Mouse (Mus musculus) CH12.LX (cell line): Measurements from ENCODE around the gene Adgre1. TPM values are rescaled to one million over a fixed set of nuclear protein-coding genes. Genes with fewer than 3 reads are reported as not detected.
A peak's percentile ranks its signal among the peaks of the same experiment; 100 is the strongest.

Experiments
- DNase-seq: peaks from one replicate; pipeline ENCODE4 v3.0.0-alpha.2; 2013; ENCODE audit errors: extremely low read depth
- H3K27ac ChIP-seq: 2 replicates; pipeline ENCODE4 v1.5.1; 2012; ENCODE audit warnings: low read depth, mild to moderate bottlenecking, control low read depth, moderate library complexity; ENCODE audit not compliant: insufficient read depth
- H3K27me3 ChIP-seq: replicated peaks from 2 replicates; pipeline ENCODE3; 2012; ENCODE audit warnings: inconsistent platforms
- H3K36me3 ChIP-seq, 2 experiments: replicated peaks in 1 of 2; 2 replicates each; pipeline versions ENCODE3 to v1.6.1; 2012; ENCODE audit warnings: inconsistent platforms in 1 of 2, low read length in 1 of 2, mild to moderate bottlenecking in 1 of 2, mixed read lengths in 1 of 2, moderate library complexity in 1 of 2; ENCODE audit not compliant: control insufficient read depth in 1 of 2, insufficient read depth in 1 of 2
- H3K4me1 ChIP-seq, 2 experiments: 2 replicates each; pipeline ENCODE4 v1.6.1; 2012; ENCODE audit warnings: inconsistent platforms in 1 of 2, moderate library complexity in 1 of 2; ENCODE audit not compliant: insufficient read depth in 2 of 2, control insufficient read depth in 1 of 2
- H3K4me2 ChIP-seq: 2 replicates; pipeline ENCODE4 v1.6.1; 2012; ENCODE audit warnings: low read depth, mild to moderate bottlenecking, control low read depth; ENCODE audit not compliant: poor library complexity, insufficient read depth, severe bottlenecking
- H3K4me3 ChIP-seq, 3 experiments: fragments of 150-350 bp in 1 of 3; sonication (generic) in 1 of 3; replicated peaks in 1 of 3; 2 replicates each; pipeline versions ENCODE3 to v1.5.1; 2011 to 2012; ENCODE audit warnings: low read depth in 2 of 3, low read length in 2 of 3, mild to moderate bottlenecking in 2 of 3, moderate library complexity in 2 of 3, control low read depth in 1 of 3, improper control_type of control experiment in 1 of 3, inconsistent platforms in 1 of 3, mixed read lengths in 1 of 3; ENCODE audit not compliant: poor library complexity in 1 of 3
- H3K79me2 ChIP-seq: replicated peaks from 2 replicates; pipeline ENCODE4 v1.6.1; 2012; ENCODE audit warnings: mild to moderate bottlenecking, moderate library complexity; ENCODE audit not compliant: control insufficient read depth, poor library complexity, insufficient read depth, severe bottlenecking; ENCODE audit errors: extremely low read depth
- H3K9ac ChIP-seq: 2 replicates; pipeline ENCODE4 v1.6.1; 2012; ENCODE audit warnings: low read depth, mild to moderate bottlenecking, control low read depth, moderate library complexity; ENCODE audit not compliant: insufficient read depth
- H3K9me3 ChIP-seq: replicated peaks from 2 replicates; pipeline ENCODE3; 2012; ENCODE audit warnings: low read length, inconsistent platforms, mixed read lengths
- BHLHE40 ChIP-seq: IDR thresholded peaks from 2 replicates; pipeline ENCODE4 v1.6.1; 2011; ENCODE audit warnings: mild to moderate bottlenecking, low read depth, low read length, improper control_type of control experiment
- CHD1 ChIP-seq: IDR thresholded peaks from 2 replicates; pipeline ENCODE4 v1.6.1; 2012; ENCODE audit warnings: low read depth, low read length, improper control_type of control experiment, inconsistent platforms
- CHD2 ChIP-seq: IDR thresholded peaks from 2 replicates; pipeline ENCODE4 v1.6.1; 2011; ENCODE audit warnings: low read length, improper control_type of control experiment
- CTCF ChIP-seq, 2 experiments: IDR thresholded peaks in 1 of 2; conservative IDR thresholded peaks in 1 of 2; 2 replicates each; pipeline ENCODE4 v1.5.1; 2011 to 2012; ENCODE audit warnings: low read depth in 2 of 2, low read length in 2 of 2, improper control_type of control experiment in 1 of 2, inconsistent platforms in 1 of 2, mild to moderate bottlenecking in 1 of 2, moderate library complexity in 1 of 2
- E2F4 ChIP-seq: IDR thresholded peaks from 2 replicates; pipeline ENCODE4 v1.6.1; 2011; ENCODE audit warnings: low read depth, low read length, improper control_type of control experiment; ENCODE audit not compliant: insufficient replicate concordance
- ELF1 ChIP-seq: IDR thresholded peaks from 2 replicates; pipeline ENCODE4 v1.6.1; 2014; ENCODE audit warnings: low read depth, mild to moderate bottlenecking, inconsistent platforms, low read length, improper control_type of control experiment
- EP300 ChIP-seq: IDR thresholded peaks from 2 replicates; pipeline ENCODE4 v1.6.1; 2011; ENCODE audit warnings: low read length, improper control_type of control experiment
- ETS1 ChIP-seq: conservative IDR thresholded peaks from 2 replicates; pipeline ENCODE4 v1.6.1; 2012; ENCODE audit warnings: low read depth, mild to moderate bottlenecking, inconsistent platforms, low read length, improper control_type of control experiment, moderate library complexity
- GABPA ChIP-seq: IDR thresholded peaks from 2 replicates; pipeline ENCODE4 v1.6.1; 2012; ENCODE audit warnings: low read depth, low read length, improper control_type of control experiment, inconsistent platforms; ENCODE audit not compliant: insufficient replicate concordance
- HCFC1 ChIP-seq: IDR thresholded peaks from 2 replicates; pipeline ENCODE4 v1.6.1; 2012; ENCODE audit warnings: low read depth, mild to moderate bottlenecking, inconsistent platforms, low read length, improper control_type of control experiment
- JUN ChIP-seq: IDR thresholded peaks from 2 replicates; pipeline ENCODE4 v1.6.1; 2011; ENCODE audit warnings: low read depth, mild to moderate bottlenecking, low read length, improper control_type of control experiment, moderate library complexity; ENCODE audit not compliant: insufficient read depth
- JUND ChIP-seq: conservative IDR thresholded peaks from 2 replicates; pipeline ENCODE4 v1.6.1; 2011; ENCODE audit warnings: low read depth, low read length, improper control_type of control experiment
- MAFK ChIP-seq: IDR thresholded peaks from 2 replicates; pipeline ENCODE4 v1.6.1; 2011; ENCODE audit warnings: low read length, improper control_type of control experiment; ENCODE audit not compliant: insufficient replicate concordance
- MAX ChIP-seq: IDR thresholded peaks from 2 replicates; pipeline ENCODE4 v1.6.1; 2011; ENCODE audit warnings: low read length, improper control_type of control experiment
- MAZ ChIP-seq: IDR thresholded peaks from 2 replicates; pipeline ENCODE4 v1.6.1; 2012; ENCODE audit warnings: low read depth, mild to moderate bottlenecking, inconsistent platforms, low read length, improper control_type of control experiment, moderate library complexity
- MEF2A ChIP-seq: IDR thresholded peaks from 2 replicates; pipeline ENCODE4 v1.6.1; 2014; ENCODE audit warnings: low read depth, mild to moderate bottlenecking, inconsistent platforms, low read length, improper control_type of control experiment, borderline replicate concordance
- MYC ChIP-seq: IDR thresholded peaks from 2 replicates; pipeline ENCODE4 v1.6.1; 2011; ENCODE audit warnings: low read depth, mild to moderate bottlenecking, improper control_type of control experiment, low read length
- NELFE ChIP-seq: IDR thresholded peaks from 2 replicates; pipeline ENCODE4 v1.6.1; 2011; ENCODE audit warnings: low read depth, low read length, improper control_type of control experiment
- NRF1 ChIP-seq: IDR thresholded peaks from 2 replicates; pipeline ENCODE4 v1.6.1; 2014; ENCODE audit warnings: low read depth, mild to moderate bottlenecking, inconsistent platforms, low read length, improper control_type of control experiment, moderate library complexity
- PAX5 ChIP-seq: IDR thresholded peaks from 2 replicates; pipeline ENCODE4 v1.6.1; 2012; ENCODE audit warnings: low read length, inconsistent platforms, mixed read lengths
- POLR2A ChIP-seq: IDR thresholded peaks from 2 replicates; pipeline ENCODE4 v1.6.1; 2011; ENCODE audit warnings: low read depth, mild to moderate bottlenecking, improper control_type of control experiment, low read length
- POLR2AphosphoS2 ChIP-seq: IDR thresholded peaks from 2 replicates; pipeline ENCODE4 v1.6.1; 2011; ENCODE audit warnings: low read depth, low read length, improper control_type of control experiment
- RCOR1 ChIP-seq: conservative IDR thresholded peaks from 2 replicates; pipeline ENCODE4 v1.6.1; 2012; ENCODE audit warnings: low read depth, mild to moderate bottlenecking, inconsistent platforms, low read length, improper control_type of control experiment
- TBP ChIP-seq: conservative IDR thresholded peaks from 2 replicates; pipeline ENCODE4 v1.6.1; 2011; ENCODE audit warnings: low read depth, low read length, improper control_type of control experiment
- TCF12 ChIP-seq: IDR thresholded peaks from 2 replicates; pipeline ENCODE4 v1.6.1; 2014; ENCODE audit warnings: low read depth, mild to moderate bottlenecking, inconsistent platforms, low read length, improper control_type of control experiment
- UBTF ChIP-seq: IDR thresholded peaks from 2 replicates; pipeline ENCODE4 v1.6.1; 2012; ENCODE audit warnings: low read depth, mild to moderate bottlenecking, inconsistent platforms, low read length, improper control_type of control experiment, moderate library complexity
- USF1 ChIP-seq: IDR thresholded peaks from 2 replicates; pipeline ENCODE4 v1.6.1; 2014; ENCODE audit warnings: low read depth, mild to moderate bottlenecking, inconsistent platforms, low read length, improper control_type of control experiment
- ZKSCAN1 ChIP-seq: IDR thresholded peaks from 2 replicates; pipeline ENCODE4 v1.6.1; 2012; ENCODE audit warnings: low read depth, inconsistent platforms, low read length, improper control_type of control experiment, borderline replicate concordance
- ZMIZ1 ChIP-seq: IDR thresholded peaks from 2 replicates; pipeline ENCODE4 v1.6.1; 2012; ENCODE audit warnings: low read depth, mild to moderate bottlenecking, inconsistent platforms, low read length, improper control_type of control experiment
- ZNF384 ChIP-seq: IDR thresholded peaks from 2 replicates; pipeline ENCODE4 v1.6.1; 2012; ENCODE audit warnings: low read depth, low read length, improper control_type of control experiment, inconsistent platforms
- dilution Hi-C: fragments of 300-500 bp; cut with MboI; formaldehyde crosslinking; loops from 2 replicates; pipeline ENCODE4 v1.14.3; 2020; ENCODE audit warnings: low sequenced_read_pairs; ENCODE audit not compliant: extremely low pct_unique_long_range_greater_than_20kb, extremely low pct_ligation_motif_present
- in situ Hi-C: fragments of 300-500 bp; cut with MboI; formaldehyde crosslinking; loops from 3 replicates; pipeline ENCODE4 v1.14.3; 2019; ENCODE audit warnings: low sequenced_read_pairs, low pct_ligation_motif_present, low pct_unique_long_range_greater_than_20kb, mixed read lengths
- polyA plus RNA-seq: library from polyadenylated mRNA; unstranded; fragments of >175 nt; gene quantifications from 2 replicates; pipeline ENCODE4 v1.2.1, GENCODE M21; 2012; ENCODE audit warnings: low read depth; ENCODE audit not compliant: insufficient read length
- total RNA-seq, 2 experiments: library from RNA; depleted of rRNA; stranded (reverse); fragments of 300-350 nt in 1 of 2; fragments of >200 nt in 1 of 2; gene quantifications; 2 replicates each; pipeline ENCODE4 v1.2.3; 2012 to 2014

Gene Adgre1
- total and polyA plus RNA-seq, 3 experiments, result 1.8 to 33.6 (median 10.3) TPM

- in situ Hi-C loops (loop anchor here (25.0 kb wide), 1 partner anchor 254 kb away; the partner anchor contains the start of genes Dennd1c and Tubb4a), dilution Hi-C loops (no loop called here)
- H3K27me3 ChIP-seq, result no peaks in the 10 kb centered on the region
- H3K79me2 ChIP-seq, result no peaks in the 10 kb centered on the region
- no peak overlapping the region for H3K9ac ChIP-seq
- H3K36me3 ChIP-seq, result no peaks in the 10 kb centered on the region
- H3K4me1 ChIP-seq, result peaks cover 8 to 32% of the 10 kb centered on the region in 2 experiments
- DNase-seq, result no peak
- H3K4me2 ChIP-seq, result no peak overlapping the region
- TF ChIP-seq POLR2A (no peak), ZNF384 (no peak), BHLHE40 (no peak), CHD2 (no peak), HCFC1 (no peak), EP300 (no peak), POLR2AphosphoS2 (no peak), GABPA (no peak), CTCF (conservative IDR thresholded peaks at IDR 0.05 in 1 of 2, IDR thresholded peaks at IDR 0.05 in 1 of 2; ENCODE audit: low read depth in 2 of 2, low read length in 2 of 2) (no peak)
- H3K27ac ChIP-seq, result no peak overlapping the region
- H3K4me3 ChIP-seq, result no peak overlapping the region
- H3K9me3 ChIP-seq, result peaks cover 16% of the 10 kb centered on the region
These were observed 16.9 kb upstream of the Adgre1 start for GRCm38 (mm10) chr17:57341568-57341967.

- Histone ChIP-seq H3K9ac (peak overlapping the region; percentile 26; the same call in 1 of the 2 replicates), H3K4me1 (peaks cover 16 to 50% of the 10 kb centered on the region in 2 experiments), H3K4me3 (no peak overlapping the region), H3K79me2 (no peaks in the 10 kb centered on the region), H3K27ac (peak overlapping the region; percentile 91), H3K9me3 (peaks cover 16% of the 10 kb centered on the region), H3K36me3 (no peaks in the 10 kb centered on the region), H3K27me3 (no peaks in the 10 kb centered on the region), H3K4me2 (peak overlapping the region; percentile 52)
- DNase-seq, result peak; percentile 81
- in situ Hi-C loops (loop anchor here (25.0 kb wide), 1 partner anchor 257 kb away; the partner anchor contains the start of genes Dennd1c and Tubb4a), dilution Hi-C loops (no loop called here)
- TF ChIP-seq POLR2A (no peak), E2F4 (no peak), JUN (no peak), MYC (no peak), ETS1 (peak; percentile 79), TCF12 (peak; percentile 55; the same call in 1 of the 2 replicates), CTCF (conservative IDR thresholded peaks at IDR 0.05 in 1 of 2, IDR thresholded peaks at IDR 0.05 in 1 of 2; ENCODE audit: low read depth in 2 of 2, low read length in 2 of 2) (no peak), UBTF (no peak), ZMIZ1 (no peak; the same call in 1 of the 2 replicates), NELFE (no peak), MAZ (no peak), HCFC1 (no peak), PAX5 (no peak), CHD1 (no peak), MAFK (no peak), MEF2A (peak; percentile 38; the same call in 1 of the 2 replicates), MAX (no peak), TBP (0 out of 2 replicates have a peak, but pooled peaks have one; percentile 14), POLR2AphosphoS2 (no peak), NRF1 (no peak), RCOR1 (no peak), USF1 (no peak), ZNF384 (peak; percentile 28), BHLHE40 (peak; percentile 63), ZKSCAN1 (no peak), JUND (no peak), ELF1 (no peak; the same call in 1 of the 2 replicates), EP300 (peak; percentile 85)
These were observed 14.3 kb upstream of the Adgre1 start for GRCm38 (mm10) chr17:57344029-57344707.
